ENCODE assay signal across 1 mouse cellular context in genomic region chr5:24908820-24909716, GRCm38 (mm10).
TF ChIP-seq lines count a peak whose summit lies in the region.

No protein-coding gene starts in this region.

TF ChIP-seq in CH12.LX, 34 proteins besides CTCF, POLR2A, EP300 and RAD21 (continued from another document):
- TF ChIP-seq CHD1 (IDR thresholded peaks at IDR 0.05; ENCODE audit: low read depth, low read length) (0 out of 2 replicates have a peak, but pooled peaks have one; percentile 29), MAZ (IDR thresholded peaks at IDR 0.05; ENCODE audit: low read depth, low read length) (0 out of 2 replicates have a peak, but pooled peaks have one; percentile 3), MAFK (IDR thresholded peaks at IDR 0.05; ENCODE audit: insufficient replicate concordance, low read length) (no peak), BHLHE40 (IDR thresholded peaks at IDR 0.05; ENCODE audit: low read depth, low read length) (no peak), PAX5 (IDR thresholded peaks at IDR 0.05; ENCODE audit: low read length) (no peak), MEF2A (IDR thresholded peaks at IDR 0.05; ENCODE audit: borderline replicate concordance, low read depth, low read length) (0 out of 2 replicates have a peak, but pooled peaks have one; percentile 8), ELF1 (IDR thresholded peaks at IDR 0.05; ENCODE audit: low read depth, low read length) (peak; percentile 77), USF2 (conservative IDR thresholded peaks at IDR 0.05; ENCODE audit: low read depth, low read length) (no peak), NRF1 (IDR thresholded peaks at IDR 0.05; ENCODE audit: low read depth, low read length) (no peak), ZMIZ1 (IDR thresholded peaks at IDR 0.05; ENCODE audit: low read depth, low read length) (peak; percentile 33; the same call in 1 of the 2 replicates), MAX (IDR thresholded peaks at IDR 0.05; ENCODE audit: low read length) (peak; percentile 82), NELFE (IDR thresholded peaks at IDR 0.05; ENCODE audit: low read depth, low read length) (no peak; the same call in none of the 2 replicates), JUN (IDR thresholded peaks at IDR 0.05; ENCODE audit: insufficient read depth, low read depth, low read length) (no peak), HCFC1 (IDR thresholded peaks at IDR 0.05; ENCODE audit: low read depth, low read length) (peak; percentile 44; the same call in 1 of the 2 replicates), GABPA (IDR thresholded peaks at IDR 0.05; ENCODE audit: insufficient replicate concordance, low read depth, low read length) (no peak), TCF12 (IDR thresholded peaks at IDR 0.05; ENCODE audit: low read depth, low read length) (0 out of 2 replicates have a peak, but pooled peaks have one; percentile 5), SIN3A (IDR thresholded peaks at IDR 0.05; ENCODE audit: low read length) (peak; percentile 46), ZNF384 (IDR thresholded peaks at IDR 0.05; ENCODE audit: low read depth, low read length) (peak; percentile 55; the same call in 1 of the 2 replicates), KAT2A (IDR thresholded peaks at IDR 0.05; ENCODE audit: insufficient replicate concordance, low read length) (no peak)
